Mouse (Mus musculus) left cerebral cortex, adult 2 months (tissue): ENCODE results near the gene Iqschfp. TPM values are rescaled to one million over a fixed set of nuclear protein-coding genes. Genes with fewer than 3 reads are reported as not detected.
A peak's percentile ranks its signal among the peaks of the same experiment; 100 is the strongest.

Experiments used
- DNase-seq, 2 experiments: peaks; one replicate each; pipeline ENCODE4 v3.0.0; 2021 to 2022; ENCODE audit warnings: low spot score in 2 of 2, mixed read lengths in 1 of 2; ENCODE audit errors: extremely low spot score in 1 of 2
- H3K27ac ChIP-seq: fragments of 200-600 bp; 2 replicates; pipeline ENCODE4 v1.8.1; 2022
- H3K4me3 ChIP-seq: fragments of 200-600 bp; 2 replicates; pipeline ENCODE4 v1.8.1; 2022
- CTCF ChIP-seq: fragments of 200-600 bp; IDR thresholded peaks from 2 replicates; pipeline ENCODE4 v1.8.1; 2022; ENCODE audit warnings: antibody characterized with exemption, mild to moderate bottlenecking, moderate library complexity
- intact Hi-C: fragments of 180-260 bp; cut with DNase I; formaldehyde crosslinking; loops from one replicate; pipeline ENCODE4 v1.15.1; 2025
- total RNA-seq, 2 experiments: library from RNA; stranded (reverse); gene quantifications; 2 replicates each; pipeline ENCODE4 v1.2.3; 2021

The Iqschfp gene
- total RNA-seq, 2 experiments from 2014 or later: 8.4 to 12.6 TPM

GRCm38 (mm10) chr3:68434435-68434834 lies 542.4 kb downstream of the Iqschfp start:
- Histone ChIP-seq H3K4me3 (no peak overlapping the region), H3K27ac (no peak overlapping the region)
- TF ChIP-seq CTCF: no peak
- intact Hi-C loops: no loop called here
- DNase-seq: no peak

- no peak overlapping the region for H3K4me3 ChIP-seq
- no peak for DNase-seq
- no peak for TF ChIP-seq CTCF
- H3K27ac ChIP-seq: no peak overlapping the region
- intact Hi-C loops: no loop called here
These were observed 542.9 kb downstream of the Iqschfp start for GRCm38 (mm10) chr3:68434897-68435296.

GRCm38 (mm10) chr3:68448480-68448879 lies 556.4 kb downstream of the Iqschfp start:
- no peak for TF ChIP-seq CTCF
- H3K27ac ChIP-seq: no peak overlapping the region
- DNase-seq: no peak
- H3K4me3 ChIP-seq: no peak overlapping the region
- intact Hi-C loops: no loop called here

- intact Hi-C loops: no loop called here
- DNase-seq: no peak
- Histone ChIP-seq H3K4me3 (no peak overlapping the region), H3K27ac (no peak overlapping the region)
- no peak for TF ChIP-seq CTCF
These were observed 559.6 kb downstream of the Iqschfp start for GRCm38 (mm10) chr3:68451634-68452033.

DNA sequence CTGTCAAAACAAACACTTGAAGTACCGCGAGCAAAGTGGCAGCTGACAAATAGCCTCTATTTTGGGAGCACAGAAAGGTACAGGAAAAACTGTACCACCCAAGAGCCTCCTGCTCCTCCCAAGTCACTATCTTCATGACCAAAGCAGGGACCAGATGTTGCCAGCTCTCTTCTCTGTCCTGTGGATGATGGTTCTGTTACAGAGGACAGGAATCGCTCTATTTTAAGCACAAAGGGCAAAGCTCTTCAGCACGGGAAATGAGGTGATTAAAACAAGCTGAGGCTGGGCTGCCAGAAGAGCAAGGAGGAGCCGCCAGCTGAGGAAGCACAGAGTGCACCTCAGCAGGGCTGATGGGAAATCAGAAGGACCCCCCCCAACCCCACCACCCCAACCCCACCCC lies 561.2 kb downstream of the Iqschfp start:
- no peak overlapping the region for H3K27ac ChIP-seq
- intact Hi-C loops: no loop called here
- TF ChIP-seq CTCF: no peak
- no peak for DNase-seq
- H3K4me3 ChIP-seq: no peak overlapping the region

DNA sequence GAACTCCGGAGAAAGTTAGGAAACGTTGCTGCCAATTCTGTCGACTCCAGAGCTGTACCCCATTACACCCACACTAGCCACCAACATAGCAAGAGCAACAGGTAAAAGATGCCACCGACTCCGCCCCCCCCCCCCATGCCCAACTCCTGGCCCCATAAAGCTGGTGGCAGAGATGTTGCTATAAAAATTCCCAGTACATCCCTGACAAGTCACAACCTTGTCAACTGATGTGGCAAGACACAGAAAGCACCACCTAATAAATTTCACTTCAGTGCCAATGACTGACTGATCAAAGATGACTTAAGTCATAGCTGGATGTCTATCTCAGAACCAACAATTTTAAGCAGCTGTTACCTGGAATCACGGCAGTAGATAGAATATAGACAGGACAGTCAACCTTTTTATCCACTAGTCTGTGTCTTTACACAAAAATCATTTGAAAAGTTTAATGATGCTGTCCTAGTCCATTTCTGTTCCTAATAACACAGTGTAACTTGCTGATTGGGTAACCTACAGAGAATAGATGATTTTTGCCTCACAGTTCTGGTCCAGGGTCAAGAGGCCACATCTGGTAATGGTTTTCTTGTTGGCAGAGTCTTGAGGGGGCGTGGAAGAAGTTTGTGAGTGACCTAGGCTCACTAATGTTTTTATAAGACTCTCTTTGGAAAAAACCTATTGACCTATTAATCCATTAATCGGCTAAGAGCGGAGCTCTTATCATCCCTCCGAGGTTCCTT lies 561.9 kb downstream of the Iqschfp start:
- TF ChIP-seq CTCF: no peak
- H3K4me3 ChIP-seq: no peak overlapping the region
- H3K27ac ChIP-seq: no peak overlapping the region
- no peak for DNase-seq
- intact Hi-C loops: no loop called here

- peak; percentile 25 to 43 for DNase-seq
- no peak overlapping the region for H3K4me3 ChIP-seq
- H3K27ac ChIP-seq: no peak overlapping the region
- TF ChIP-seq CTCF: no peak
- intact Hi-C loops: loop anchor here (5.0 to 10.0 kb wide), 2 partner anchors 99 to 222 kb away; no protein-coding TSS in a partner anchor
These were observed 574.6 kb downstream of the Iqschfp start for GRCm38 (mm10) chr3:68466643-68467042.

GRCm38 (mm10) chr3:68467941-68468687 lies 576.1 kb downstream of the Iqschfp start:
- intact Hi-C loops: loop anchor here (5.0 to 10.0 kb wide), 2 partner anchors 101 to 223 kb away; no protein-coding TSS in a partner anchor
- no peak for DNase-seq
- H3K4me3 ChIP-seq: no peak overlapping the region
- no peak overlapping the region for H3K27ac ChIP-seq
- TF ChIP-seq CTCF: no peak

- intact Hi-C loops: loop anchor here (5.0 to 10.0 kb wide), 2 partner anchors 102 to 225 kb away; no protein-coding TSS in a partner anchor
- no peak for DNase-seq
- H3K4me3 ChIP-seq: no peak overlapping the region
- H3K27ac ChIP-seq: no peak overlapping the region
- peak; percentile 6 for TF ChIP-seq CTCF
These were observed 577.6 kb downstream of the Iqschfp start for GRCm38 (mm10) chr3:68469643-68470042.

DNA sequence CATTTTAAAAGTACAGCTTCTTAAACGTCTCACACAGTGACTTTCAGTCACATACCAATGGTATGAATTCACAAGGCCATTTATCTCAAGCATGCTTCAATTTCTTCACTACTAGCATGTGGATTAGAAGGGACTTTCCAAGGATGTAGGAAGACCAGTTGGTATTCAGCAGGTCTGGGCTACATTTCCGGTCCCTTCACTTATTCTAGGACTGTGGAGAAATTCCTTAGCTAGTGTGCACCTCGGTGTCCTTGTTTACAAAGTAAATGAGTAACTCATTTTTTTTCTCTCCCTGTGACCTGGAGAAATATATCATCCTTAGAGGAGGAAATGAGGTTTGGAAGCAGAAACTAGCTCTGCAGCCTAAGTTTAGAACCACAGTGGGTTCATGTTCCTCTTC lies 578.0 kb downstream of the Iqschfp start:
- H3K4me3 ChIP-seq: no peak overlapping the region
- TF ChIP-seq CTCF: no peak
- H3K27ac ChIP-seq: no peak overlapping the region
- DNase-seq: no peak
- intact Hi-C loops: no loop called here

DNA sequence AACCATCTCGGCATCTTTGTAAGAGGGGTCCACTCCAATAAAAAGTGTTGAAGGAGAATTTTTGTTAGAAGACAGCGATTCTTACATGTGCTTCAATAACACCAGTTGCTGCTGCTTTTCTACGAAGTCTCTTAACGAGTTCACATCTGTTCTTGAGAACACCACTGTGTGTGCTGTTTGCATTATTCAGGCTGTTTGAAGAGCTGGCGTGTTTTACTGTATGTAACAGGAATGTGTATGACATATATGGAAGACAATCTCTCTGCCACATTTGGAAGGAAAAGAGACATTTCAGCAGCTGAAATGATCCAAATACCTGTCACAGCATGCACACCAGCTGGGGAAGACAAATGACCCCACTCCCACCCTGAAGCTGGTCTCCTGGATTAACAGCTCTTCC lies 578.6 kb downstream of the Iqschfp start:
- DNase-seq: no peak
- no peak overlapping the region for H3K4me3 ChIP-seq
- H3K27ac ChIP-seq: no peak overlapping the region
- intact Hi-C loops: no loop called here
- no peak for TF ChIP-seq CTCF

DNA sequence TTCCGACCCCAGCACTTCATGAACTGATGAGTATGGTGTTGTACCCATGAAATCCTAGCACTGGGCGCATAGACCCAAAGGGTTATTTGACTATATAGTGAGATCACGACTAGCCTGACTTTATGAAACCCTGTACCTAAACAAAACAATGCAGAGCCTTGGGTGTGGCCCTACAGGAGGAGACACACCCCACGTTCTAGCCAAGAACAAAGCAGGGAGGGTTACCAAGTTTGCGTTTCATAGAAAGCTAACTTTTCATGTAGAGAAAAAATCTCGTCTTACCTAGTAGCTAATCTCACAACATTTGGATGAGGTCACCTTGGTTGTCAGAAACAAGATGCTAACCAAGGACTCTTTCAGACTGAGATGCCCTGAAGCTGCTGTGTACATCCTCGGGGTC lies 584.3 kb downstream of the Iqschfp start:
- TF ChIP-seq CTCF: no peak
- no peak overlapping the region for H3K27ac ChIP-seq
- no peak for DNase-seq
- no peak overlapping the region for H3K4me3 ChIP-seq
- intact Hi-C loops: no loop called here
